Mouse (Mus musculus) testis, adult 2 months (tissue): ENCODE results near the gene Gabrb1. TPM values are rescaled to one million over a fixed set of nuclear protein-coding genes. Genes with fewer than 3 reads are reported as not detected.

Experiments used
- H3K27ac ChIP-seq: fragments of 200-500 bp; 2 replicates; pipeline ENCODE4 v1.5.1; 2012; ENCODE audit warnings: low read depth, low read length; ENCODE audit not compliant: control insufficient read depth, insufficient read depth
- H3K27me3 ChIP-seq: fragments of 200-500 bp; 2 replicates; pipeline ENCODE4 v1.6.1; 2012; ENCODE audit warnings: mild to moderate bottlenecking, low read length, moderate library complexity; ENCODE audit not compliant: control insufficient read depth, insufficient read depth
- H3K36me3 ChIP-seq: fragments of 200-500 bp; 2 replicates; pipeline ENCODE4 v1.6.1; 2012; ENCODE audit warnings: mild to moderate bottlenecking, low read length; ENCODE audit not compliant: control insufficient read depth, insufficient read depth
- H3K4me1 ChIP-seq: fragments of 200-500 bp; 2 replicates; pipeline ENCODE4 v1.6.1; 2012; ENCODE audit warnings: low read length; ENCODE audit not compliant: control insufficient read depth, insufficient read depth
- H3K4me3 ChIP-seq: fragments of 200-500 bp; 2 replicates; pipeline ENCODE4 v1.5.1; 2012; ENCODE audit warnings: low read depth, mild to moderate bottlenecking, low read length, moderate library complexity, mixed read lengths; ENCODE audit not compliant: control insufficient read depth
- CTCF ChIP-seq: fragments of 200-500 bp; IDR thresholded peaks from 2 replicates; pipeline ENCODE4 v1.5.1; 2012; ENCODE audit warnings: low read depth, mild to moderate bottlenecking, inconsistent platforms, low read length, moderate library complexity; ENCODE audit not compliant: control insufficient read depth, insufficient read depth, insufficient replicate concordance
- POLR2A ChIP-seq: fragments of 200-500 bp; IDR thresholded peaks from 2 replicates; pipeline ENCODE4 v1.6.1; 2012; ENCODE audit warnings: low read depth, mild to moderate bottlenecking, inconsistent platforms, low read length, moderate library complexity; ENCODE audit not compliant: control insufficient read depth
- polyA plus RNA-seq: library from polyadenylated mRNA; depleted of rRNA; stranded (reverse); fragments of >200 nt; gene quantifications from 2 replicates; pipeline ENCODE4 v1.2.3, GENCODE M21; 2012

The Gabrb1 gene
- polyA plus RNA-seq, 1 experiment: 0.35 TPM

DNA sequence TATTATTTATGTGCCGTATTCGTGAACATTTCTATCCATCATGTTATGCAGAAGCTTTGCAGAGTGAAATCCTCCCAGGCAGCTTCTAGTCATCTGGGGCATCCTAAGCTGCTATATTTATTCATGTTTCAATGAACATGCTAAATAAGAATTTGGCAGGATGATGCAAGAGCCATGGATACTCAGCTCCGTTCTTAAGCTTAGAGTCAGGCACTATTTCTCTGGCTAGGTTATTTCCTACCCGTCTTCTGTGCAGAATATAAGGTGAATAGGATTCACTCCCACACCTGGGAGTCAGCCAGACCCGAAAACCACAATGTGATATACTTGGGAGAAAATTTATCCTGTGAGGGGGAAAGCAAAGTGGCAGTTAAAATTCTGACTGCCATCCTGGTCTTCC, 314.9 kb downstream of the Gabrb1 start:
- Histone ChIP-seq H3K27ac (no peak overlapping the region), H3K4me1 (no peaks in the 10 kb centered on the region), H3K4me3 (no peak overlapping the region), H3K36me3 (no peaks in the 10 kb centered on the region), H3K27me3 (no peaks in the 10 kb centered on the region)
- TF ChIP-seq POLR2A (no peak), CTCF (no peak)

GRCm38 (mm10) chr5:71976133-71976532, 318.2 kb downstream of the Gabrb1 start:
- Histone ChIP-seq H3K4me1 (no peaks in the 10 kb centered on the region), H3K27me3 (no peaks in the 10 kb centered on the region), H3K4me3 (no peak overlapping the region), H3K27ac (no peak overlapping the region), H3K36me3 (no peaks in the 10 kb centered on the region)
- TF ChIP-seq CTCF: no peak
- no peak for TF ChIP-seq POLR2A

DNA sequence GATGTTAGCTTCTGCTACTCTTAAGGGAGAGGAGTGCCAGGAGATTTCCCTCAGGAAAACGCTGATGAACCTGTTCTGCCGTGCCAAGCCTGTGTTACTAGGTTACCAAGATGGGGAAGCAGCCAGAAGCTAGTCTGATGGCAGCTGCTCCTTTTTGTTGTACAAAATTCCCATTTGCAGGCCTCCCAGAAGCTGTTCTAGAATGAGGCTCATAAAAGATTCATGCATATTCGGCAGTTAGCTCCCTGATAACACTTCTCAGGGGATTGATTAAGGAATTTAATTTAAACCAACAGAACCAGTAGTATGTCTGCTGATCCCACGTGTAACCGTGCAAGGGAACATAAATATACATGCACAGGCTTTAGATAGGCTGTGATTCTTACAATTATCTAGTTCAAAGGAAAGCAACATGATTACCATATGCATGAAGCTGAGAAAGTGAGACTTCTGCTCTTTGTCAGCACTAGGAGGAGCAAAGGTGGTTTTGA, 318.7 kb downstream of the Gabrb1 start:
- Histone ChIP-seq H3K36me3 (no peaks in the 10 kb centered on the region), H3K4me1 (no peaks in the 10 kb centered on the region), H3K4me3 (no peak overlapping the region), H3K27me3 (no peaks in the 10 kb centered on the region), H3K27ac (no peak overlapping the region)
- TF ChIP-seq POLR2A (no peak), CTCF (no peak)

DNA sequence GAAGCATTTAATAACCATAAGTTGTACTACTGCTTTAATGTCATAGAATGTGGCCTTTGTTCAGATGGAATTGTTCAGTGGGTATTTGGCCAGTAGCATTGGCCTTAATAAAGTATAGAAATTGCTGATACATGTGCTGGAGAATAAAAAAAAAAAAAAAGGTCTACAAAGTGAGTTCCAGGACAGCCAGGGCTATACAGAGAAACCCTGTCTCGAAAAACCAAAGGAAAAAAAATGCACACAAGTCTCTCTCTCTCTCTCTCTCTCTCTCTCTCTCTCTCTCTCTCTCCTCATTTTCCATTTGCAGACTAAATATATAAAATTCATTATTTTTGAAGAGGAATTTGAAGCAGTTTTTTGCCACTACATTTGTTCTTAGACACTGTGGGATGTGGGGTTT, 328.6 kb downstream of the Gabrb1 start:
- Histone ChIP-seq H3K36me3 (no peaks in the 10 kb centered on the region), H3K4me3 (no peak overlapping the region), H3K4me1 (no peaks in the 10 kb centered on the region), H3K27ac (no peak overlapping the region), H3K27me3 (no peaks in the 10 kb centered on the region)
- TF ChIP-seq CTCF (no peak), POLR2A (no peak)

GRCm38 (mm10) chr5:71986983-71987398, 329.1 kb downstream of the Gabrb1 start:
- Histone ChIP-seq H3K27ac (no peak overlapping the region), H3K4me1 (no peaks in the 10 kb centered on the region), H3K27me3 (no peaks in the 10 kb centered on the region), H3K4me3 (no peak overlapping the region), H3K36me3 (no peaks in the 10 kb centered on the region)
- TF ChIP-seq CTCF: no peak
- TF ChIP-seq POLR2A: no peak

DNA sequence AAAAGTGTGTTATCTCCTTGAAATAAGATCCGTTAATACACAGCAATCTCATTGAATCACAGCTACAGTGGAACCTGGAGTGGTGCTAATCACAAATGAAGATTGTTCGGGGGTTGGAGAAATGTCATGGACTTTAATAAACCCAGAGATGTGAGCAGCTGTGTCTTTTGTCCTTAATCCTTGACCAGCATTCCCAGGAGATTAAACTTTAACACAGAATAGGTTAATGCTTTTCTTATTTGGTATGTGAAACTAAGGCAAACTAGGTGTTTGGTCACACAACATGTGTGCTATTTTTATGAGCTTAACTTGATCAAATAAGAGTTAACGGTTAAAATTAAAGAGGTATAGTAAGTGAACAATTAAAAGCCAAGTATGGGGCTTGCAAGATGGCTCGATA, 341.6 kb downstream of the Gabrb1 start:
- Histone ChIP-seq H3K27me3 (no peaks in the 10 kb centered on the region), H3K27ac (no peak overlapping the region), H3K4me3 (no peak overlapping the region), H3K36me3 (no peaks in the 10 kb centered on the region), H3K4me1 (no peaks in the 10 kb centered on the region)
- no peak for TF ChIP-seq CTCF
- no peak for TF ChIP-seq POLR2A

- TF ChIP-seq POLR2A (no peak), CTCF (no peak)
- H3K27me3 ChIP-seq: no peaks in the 10 kb centered on the region
- no peak overlapping the region for H3K27ac ChIP-seq
- no peak overlapping the region for H3K4me3 ChIP-seq
- H3K4me1 ChIP-seq: no peaks in the 10 kb centered on the region
- H3K36me3 ChIP-seq: no peaks in the 10 kb centered on the region
Measured at GRCm38 (mm10) chr5:72003811-72004435, 346.0 kb downstream of the Gabrb1 start.

- no peaks in the 10 kb centered on the region for H3K36me3 ChIP-seq
- TF ChIP-seq POLR2A (no peak), CTCF (no peak)
Measured at GRCm38 (mm10) chr5:72036954-72037353, 379.0 kb downstream of the Gabrb1 start.

More at GRCm38 (mm10) chr5:72036954-72037353, 379.0 kb downstream of the Gabrb1 start:
- H3K27ac ChIP-seq: no peak overlapping the region
- no peak overlapping the region for H3K4me3 ChIP-seq
- H3K4me1 ChIP-seq: no peaks in the 10 kb centered on the region
- no peaks in the 10 kb centered on the region for H3K27me3 ChIP-seq
